In genomic region chr4:129008006-129008519, GRCm38 (mm10) we compare ENCODE assay signal across 14 mouse cellular contexts.
"Had no signal": no experiment of that assay in that cellular context is flagged by ENCODE, and none has a peak within 500 bp of the region (broad histone marks: within the 10 kb centered on the region; RNA-seq: fewer than 3 reads in every experiment).

No protein-coding gene starts in this region.

- H3K9ac ChIP-seq: liver, embryonic 15.5 days; lung, embryonic 14.5 days; midbrain, embryonic 15.5 days had no signal

- H3K4me1 ChIP-seq: liver, embryonic 15.5 days had no signal

- H3K27me3 ChIP-seq: liver, embryonic 15.5 days; midbrain, embryonic 15.5 days had no signal

- H3K9me3 ChIP-seq: limb, embryonic 10.5 days; liver, embryonic 15.5 days; midbrain, embryonic 10.5 days; midbrain, embryonic 15.5 days had no signal

- H3K4me2 ChIP-seq: liver, embryonic 11.5 days; liver, embryonic 15.5 days; lung, embryonic 14.5 days; midbrain, embryonic 15.5 days had no signal

- H3K4me3 ChIP-seq: left cerebral cortex, adult 2 months; limb, embryonic 10.5 days; liver, embryonic 15.5 days; midbrain, embryonic 10.5 days; midbrain, embryonic 15.5 days had no signal

- ATAC-seq: midbrain, embryonic 15.5 days had no signal

- H3K27ac ChIP-seq: left cerebral cortex, adult 2 months; limb, embryonic 10.5 days; liver, embryonic 15.5 days; midbrain, embryonic 10.5 days; midbrain, embryonic 15.5 days had no signal

- DNase-seq: kidney, adult 11 months; kidney, adult 9 months; kidney, postnatal 10 days; lung, embryonic 14.5 days; lung, postnatal 10 days; right cerebral cortex, postnatal 14 days; thymus, adult 18-20 months; thymus, postnatal 14 days had no signal
